Mouse (Mus musculus) liver, embryonic 15.5 days (tissue): ENCODE data around the gene Aoc3. TPM values are rescaled to one million over a fixed set of nuclear protein-coding genes. Genes with fewer than 3 reads are reported as not detected.
"Not testable (repeated sequence)": the region's sequence is repeated elsewhere in the genome, so short reads cannot be mapped to it uniquely, and the experiment has no call there.

Experiments used
- ATAC-seq: fragments of 200-750 bp; cut with Nextera tagmentation; 2 replicates; pipeline ENCODE4 v1.8.0; 2017; ENCODE audit warnings: moderate number of reproducible peaks, mild to moderate bottlenecking, moderate library complexity; ENCODE audit not compliant: insufficient read depth
- H3K27ac ChIP-seq: fragments of 300-500 bp; sonication (generic); replicated peaks from 2 replicates; pipeline ENCODE4 v1.5.1; 2015; ENCODE audit warnings: mild to moderate bottlenecking, inconsistent platforms
- H3K27me3 ChIP-seq: fragments of 300-500 bp; sonication (generic); 2 replicates; pipeline ENCODE4 v1.6.1; 2015; ENCODE audit warnings: mild to moderate bottlenecking, inconsistent platforms
- H3K36me3 ChIP-seq: fragments of 300-500 bp; sonication (generic); replicated peaks from 2 replicates; pipeline ENCODE4 v1.6.1; 2015; ENCODE audit warnings: moderate library complexity, mild to moderate bottlenecking, inconsistent platforms
- H3K4me1 ChIP-seq: fragments of 300-500 bp; sonication (generic); replicated peaks from 2 replicates; pipeline ENCODE4 v1.6.1; 2015; ENCODE audit warnings: inconsistent platforms
- H3K4me2 ChIP-seq: fragments of 300-500 bp; sonication (generic); 2 replicates; pipeline ENCODE4 v1.6.1; 2015; ENCODE audit warnings: moderate library complexity, mild to moderate bottlenecking, inconsistent platforms
- H3K4me3 ChIP-seq: fragments of 300-500 bp; sonication (generic); replicated peaks from 2 replicates; pipeline ENCODE4 v1.5.1; 2015; ENCODE audit warnings: mild to moderate bottlenecking, inconsistent platforms
- H3K9ac ChIP-seq: fragments of 300-500 bp; sonication (generic); 2 replicates; pipeline ENCODE4 v1.6.1; 2015; ENCODE audit warnings: moderate library complexity, mild to moderate bottlenecking, inconsistent platforms
- H3K9me3 ChIP-seq: fragments of 300-500 bp; sonication (generic); replicated peaks from 2 replicates; pipeline ENCODE4 v1.6.1; 2016; ENCODE audit warnings: inconsistent platforms
- WGBS: fragments of 180-500 bp; shearing (Covaris S2); methylation state at CpG from one replicate; pipeline ENCODE4 v1.1.7; 2015; ENCODE audit warnings: mixed read lengths; ENCODE audit not compliant: insufficient replicate concordance; 5-methylcytosine and 5-hydroxymethylcytosine counted together
- polyA plus RNA-seq: library from polyadenylated mRNA; unstranded; fragments of >200 nt; fragmentation: Nextera tagmentation; extraction: Ambion mirVana; gene quantifications from 2 replicates; pipeline ENCODE4 v1.2.1, GENCODE M21; 2015

The Aoc3 gene
- polyA plus RNA-seq, 1 experiment from 2014 or later: 0.06 TPM

GRCm38 (mm10) chr11:101328941-101329635 lies 1.3 kb upstream of the Aoc3 start:
- H3K27ac ChIP-seq: no peak overlapping the region
- H3K36me3 ChIP-seq: peaks cover 33% of the 10 kb centered on the region
- H3K4me2 ChIP-seq: no peak overlapping the region
- no peak overlapping the region for H3K9ac ChIP-seq
- ATAC-seq: no peak
- H3K27me3 ChIP-seq: no peaks in the 10 kb centered on the region
- H3K4me3 ChIP-seq: no peak overlapping the region
- no peaks in the 10 kb centered on the region for H3K4me1 ChIP-seq
- H3K9me3 ChIP-seq: no peaks in the 10 kb centered on the region
- WGBS: 78% methylated on average over 6 of the region's 6 CpGs

- H3K9ac ChIP-seq, H3K4me3 ChIP-seq, H3K27me3 ChIP-seq, H3K4me1 ChIP-seq, ATAC-seq, H3K9me3 ChIP-seq, H3K27ac ChIP-seq, H3K4me2 ChIP-seq: not testable (repeated sequence)
- WGBS: 65% methylated on average over 6 of the region's 6 CpGs
- H3K36me3 ChIP-seq: peaks cover 14% of the 10 kb centered on the region
These were observed 556 bp downstream of the Aoc3 start for GRCm38 (mm10) chr11:101330961-101331360.

- no peak overlapping the region for H3K27ac ChIP-seq
- H3K4me2 ChIP-seq: no peak overlapping the region
- ATAC-seq: no peak
- H3K9me3 ChIP-seq: no peaks in the 10 kb centered on the region
- H3K27me3 ChIP-seq: peaks cover 6% of the 10 kb centered on the region; the same call in 1 of the 2 replicates
- peaks cover 10% of the 10 kb centered on the region for H3K4me1 ChIP-seq
- no peak overlapping the region for H3K9ac ChIP-seq
- 78% methylated on average over 3 of the region's 3 CpGs for WGBS
- 0 out of 2 replicates have a peak, but pooled peaks cover 7% of the 10 kb centered on the region for H3K36me3 ChIP-seq
- H3K4me3 ChIP-seq: no peak overlapping the region
These were observed 2.1 kb downstream of the Aoc3 start for GRCm38 (mm10) chr11:101332537-101332936.

GRCm38 (mm10) chr11:101334023-101334422 lies 3.6 kb downstream of the Aoc3 start:
- Histone ChIP-seq H3K27me3 (peaks cover 6% of the 10 kb centered on the region; the same call in 1 of the 2 replicates), H3K4me3 (no peak overlapping the region), H3K4me2 (no peak overlapping the region), H3K4me1 (peaks cover 23% of the 10 kb centered on the region), H3K9ac (no peak overlapping the region), H3K9me3 (no peaks in the 10 kb centered on the region), H3K36me3 (no peaks in the 10 kb centered on the region), H3K27ac (no peak overlapping the region)
- 56% methylated on average over 10 of the region's 10 CpGs for WGBS
- no peak for ATAC-seq

- H3K36me3 ChIP-seq: no peaks in the 10 kb centered on the region
- no peak overlapping the region for H3K9ac ChIP-seq
- H3K9me3 ChIP-seq: no peaks in the 10 kb centered on the region
- no peak overlapping the region for H3K27ac ChIP-seq
- H3K4me3 ChIP-seq: no peak overlapping the region
- no peak for ATAC-seq
- peaks cover 23% of the 10 kb centered on the region for H3K4me1 ChIP-seq
- H3K27me3 ChIP-seq: peaks cover 6% of the 10 kb centered on the region; the same call in 1 of the 2 replicates
- WGBS: 33% methylated on average over 6 of the region's 6 CpGs
- H3K4me2 ChIP-seq: no peak overlapping the region
These were observed 4.1 kb downstream of the Aoc3 start for GRCm38 (mm10) chr11:101334516-101334915.

GRCm38 (mm10) chr11:101335685-101336084 lies 5.3 kb downstream of the Aoc3 start:
- H3K4me2 ChIP-seq: no peak overlapping the region
- no peak overlapping the region for H3K9ac ChIP-seq
- H3K36me3 ChIP-seq: no peaks in the 10 kb centered on the region
- H3K9me3 ChIP-seq: no peaks in the 10 kb centered on the region
- 76% methylated on average over 9 of the region's 9 CpGs for WGBS
- H3K27ac ChIP-seq: no peak overlapping the region
- H3K4me1 ChIP-seq: peaks cover 23% of the 10 kb centered on the region
- H3K27me3 ChIP-seq: peaks cover 6% of the 10 kb centered on the region; the same call in 1 of the 2 replicates
- H3K4me3 ChIP-seq: no peak overlapping the region
- no peak for ATAC-seq

GRCm38 (mm10) chr11:101338123-101338760 lies 7.8 kb downstream of the Aoc3 start:
- Histone ChIP-seq H3K4me1 (peaks cover 23% of the 10 kb centered on the region), H3K27ac (no peak overlapping the region), H3K27me3 (peaks cover 6% of the 10 kb centered on the region; the same call in 1 of the 2 replicates), H3K9ac (no peak overlapping the region), H3K36me3 (no peaks in the 10 kb centered on the region), H3K9me3 (no peaks in the 10 kb centered on the region), H3K4me2 (peak overlapping the region; percentile 58), H3K4me3 (peak overlapping the region; percentile 22)
- 9% methylated on average over 9 of the region's 9 CpGs for WGBS
- ATAC-seq: peak; percentile 85

- H3K27me3 ChIP-seq: peaks cover 8% of the 10 kb centered on the region; the same call in 1 of the 2 replicates
- H3K9me3 ChIP-seq: no peaks in the 10 kb centered on the region
- ATAC-seq: no peak
- no peaks in the 10 kb centered on the region for H3K4me1 ChIP-seq
- H3K27ac ChIP-seq: no peak overlapping the region
- no peak overlapping the region for H3K9ac ChIP-seq
- no peak overlapping the region for H3K4me2 ChIP-seq
- no peaks in the 10 kb centered on the region for H3K36me3 ChIP-seq
- no peak overlapping the region for H3K4me3 ChIP-seq
- WGBS: 70% methylated on average over 10 of the region's 10 CpGs
These were observed 16.8 kb downstream of the Aoc3 start for GRCm38 (mm10) chr11:101347083-101347775.

GRCm38 (mm10) chr11:101348774-101349173 lies 18.4 kb downstream of the Aoc3 start:
- Histone ChIP-seq H3K27me3 (peaks cover 5% of the 10 kb centered on the region; the same call in 1 of the 2 replicates), H3K27ac (no peak overlapping the region), H3K4me3 (no peak overlapping the region), H3K4me2 (no peak overlapping the region), H3K36me3 (no peaks in the 10 kb centered on the region), H3K4me1 (no peaks in the 10 kb centered on the region), H3K9ac (no peak overlapping the region), H3K9me3 (no peaks in the 10 kb centered on the region)
- WGBS: 60% methylated on average over 7 of the region's 7 CpGs
- no peak for ATAC-seq

GRCm38 (mm10) chr11:101349216-101349615 lies 18.8 kb downstream of the Aoc3 start:
- Histone ChIP-seq H3K4me3 (no peak overlapping the region), H3K27ac (no peak overlapping the region), H3K27me3 (peaks cover 1% of the 10 kb centered on the region; the same call in 1 of the 2 replicates), H3K9ac (no peak overlapping the region), H3K4me1 (no peaks in the 10 kb centered on the region), H3K9me3 (no peaks in the 10 kb centered on the region), H3K36me3 (no peaks in the 10 kb centered on the region), H3K4me2 (no peak overlapping the region)
- no peak for ATAC-seq
- WGBS: 47% methylated on average over 3 of the region's 3 CpGs

- H3K9ac ChIP-seq: no peak overlapping the region
- no peaks in the 10 kb centered on the region for H3K4me1 ChIP-seq
These were observed 20.8 kb downstream of the Aoc3 start for GRCm38 (mm10) chr11:101351100-101351720.

More at GRCm38 (mm10) chr11:101351100-101351720, 20.8 kb downstream of the Aoc3 start:
- Histone ChIP-seq H3K27ac (no peak overlapping the region), H3K4me3 (no peak overlapping the region), H3K36me3 (no peaks in the 10 kb centered on the region), H3K27me3 (no peaks in the 10 kb centered on the region; the same call in 1 of the 2 replicates), H3K4me2 (no peak overlapping the region), H3K9me3 (no peaks in the 10 kb centered on the region)
- no peak for ATAC-seq
- 56% methylated on average over 11 of the region's 11 CpGs for WGBS
